Mouse (Mus musculus) embryonic facial prominence, embryonic 13.5 days (tissue): ENCODE data around the gene Gramd1b. TPM values are rescaled to one million over a fixed set of nuclear protein-coding genes. Genes with fewer than 3 reads are reported as not detected.
A peak's percentile ranks its signal among the peaks of the same experiment; 100 is the strongest.

Experiments used
- ATAC-seq: fragments of 200-750 bp; cut with Nextera tagmentation; 2 replicates; pipeline ENCODE4 v1.8.0; 2017; ENCODE audit warnings: low read depth; ENCODE audit not compliant: insufficient number of reproducible peaks, insufficient read depth, low FRiP score, low TSS enrichment
- H3K27ac ChIP-seq: fragments of 300-500 bp; sonication (generic); 2 replicates; pipeline ENCODE4 v1.5.1; 2015; ENCODE audit warnings: moderate library complexity, mild to moderate bottlenecking, inconsistent platforms
- H3K27me3 ChIP-seq: fragments of 300-500 bp; sonication (generic); 2 replicates; pipeline ENCODE4 v1.6.1; 2015; ENCODE audit warnings: mild to moderate bottlenecking, inconsistent platforms
- H3K36me3 ChIP-seq: fragments of 300-500 bp; sonication (generic); 2 replicates; pipeline ENCODE4 v1.6.1; 2015; ENCODE audit warnings: mild to moderate bottlenecking, inconsistent platforms
- H3K4me1 ChIP-seq: fragments of 300-500 bp; sonication (generic); 2 replicates; pipeline ENCODE4 v1.6.1; 2015; ENCODE audit warnings: inconsistent platforms
- H3K4me2 ChIP-seq: fragments of 300-500 bp; sonication (generic); 2 replicates; pipeline ENCODE4 v1.6.1; 2015; ENCODE audit warnings: moderate library complexity, mild to moderate bottlenecking, inconsistent platforms
- H3K4me3 ChIP-seq: fragments of 300-500 bp; sonication (generic); 2 replicates; pipeline ENCODE4 v1.5.1; 2015; ENCODE audit warnings: mild to moderate bottlenecking, inconsistent platforms
- H3K9ac ChIP-seq: fragments of 300-500 bp; sonication (generic); 2 replicates; pipeline ENCODE4 v1.6.1; 2015; ENCODE audit warnings: mild to moderate bottlenecking, inconsistent platforms
- H3K9me3 ChIP-seq: fragments of 300-500 bp; sonication (generic); 2 replicates; pipeline ENCODE4 v1.6.1; 2016; ENCODE audit warnings: inconsistent platforms
- WGBS: fragments of 180-500 bp; shearing (Covaris S2); methylation state at CpG from one replicate; pipeline ENCODE4 v1.1.7; 2015; ENCODE audit warnings: mixed read lengths; 5-methylcytosine and 5-hydroxymethylcytosine counted together
- polyA plus RNA-seq: library from polyadenylated mRNA; unstranded; fragments of >200 nt; fragmentation: Nextera tagmentation; extraction: Ambion mirVana; gene quantifications from 2 replicates; pipeline ENCODE4 v1.2.1, GENCODE M21; 2015

The Gramd1b gene
- polyA plus RNA-seq, 1 experiment from 2014 or later = 9.0 TPM

- Histone ChIP-seq H3K9ac (no peak overlapping the region), H3K27me3 (no peaks in the 10 kb centered on the region), H3K36me3 (no peaks in the 10 kb centered on the region), H3K4me1 (peaks cover 6% of the 10 kb centered on the region; the same call in 1 of the 2 replicates), H3K4me3 (no peak overlapping the region), H3K4me2 (no peak overlapping the region), H3K9me3 (no peaks in the 10 kb centered on the region), H3K27ac (no peak overlapping the region)
- 54% methylated on average over 5 of the region's 5 CpGs for WGBS
- no peak for ATAC-seq
Observed at GRCm38 (mm10) chr9:40547876-40548275, 16.7 kb upstream of the Gramd1b start.

GRCm38 (mm10) chr9:40545193-40545592, 14.0 kb upstream of the Gramd1b start:
- WGBS = 72% methylated on average over 6 of the region's 6 CpGs
- Histone ChIP-seq H3K27ac (no peak overlapping the region), H3K9me3 (no peaks in the 10 kb centered on the region), H3K36me3 (no peaks in the 10 kb centered on the region), H3K4me3 (no peak overlapping the region), H3K4me1 (peaks cover 6% of the 10 kb centered on the region; the same call in 1 of the 2 replicates), H3K4me2 (no peak overlapping the region), H3K27me3 (no peaks in the 10 kb centered on the region), H3K9ac (no peak overlapping the region)
- ATAC-seq = no peak

DNA sequence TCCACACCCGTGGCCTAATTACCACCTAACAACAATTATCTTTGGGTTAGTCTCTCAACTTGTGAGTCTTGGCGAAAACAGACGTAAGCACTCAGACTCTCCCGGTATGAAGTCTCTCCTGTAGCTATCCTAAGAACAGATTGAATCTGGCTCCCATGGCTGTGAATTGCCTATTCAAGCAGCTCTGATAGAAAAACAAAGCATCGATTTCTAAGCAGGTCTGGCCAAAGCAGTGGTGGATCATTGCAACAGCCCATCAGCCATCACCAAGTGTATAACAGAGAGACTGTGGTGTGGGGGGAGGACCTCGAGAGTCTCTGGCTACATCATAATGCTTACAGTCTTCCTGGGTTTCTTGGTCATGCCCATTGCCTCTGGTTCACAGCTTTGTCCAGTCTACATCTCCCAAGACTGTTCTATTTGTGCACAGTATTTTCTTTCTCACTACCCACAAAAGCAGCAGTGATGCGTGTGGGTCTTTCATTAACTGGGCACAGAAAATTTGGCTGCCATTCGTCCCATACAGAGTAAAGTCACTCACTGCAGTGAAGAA, 8.5 kb upstream of the Gramd1b start:
- H3K4me3 ChIP-seq = no peak overlapping the region
- H3K27me3 ChIP-seq = no peaks in the 10 kb centered on the region
- H3K27ac ChIP-seq = no peak overlapping the region
- WGBS = 73% methylated on average over 8 of the region's 8 CpGs
- ATAC-seq = no peak
- H3K4me2 ChIP-seq = no peak overlapping the region
- H3K9me3 ChIP-seq = no peaks in the 10 kb centered on the region
- no peak overlapping the region for H3K9ac ChIP-seq
- H3K4me1 ChIP-seq = no peaks in the 10 kb centered on the region
- no peaks in the 10 kb centered on the region for H3K36me3 ChIP-seq

DNA sequence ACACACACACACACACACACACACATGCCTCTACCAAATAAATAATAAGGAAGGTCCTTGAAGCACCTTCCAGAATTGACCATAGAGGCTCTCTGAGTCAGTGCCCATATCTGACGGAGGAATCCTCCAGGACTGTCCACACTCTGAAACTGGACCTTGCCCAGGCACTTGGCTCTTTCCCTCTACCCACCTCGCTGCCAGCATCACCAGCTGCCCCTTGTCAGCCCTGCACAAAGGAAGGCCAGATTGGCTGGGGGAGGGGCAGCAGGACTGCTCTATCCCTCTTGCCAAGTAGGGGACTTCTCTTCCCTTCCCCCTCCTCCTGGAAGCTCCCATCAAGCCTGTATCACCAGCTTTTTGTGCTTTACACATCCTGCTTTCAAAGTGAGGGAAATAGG, 6.5 kb upstream of the Gramd1b start:
- Histone ChIP-seq H3K27me3 (no peaks in the 10 kb centered on the region), H3K27ac (no peak overlapping the region), H3K9me3 (no peaks in the 10 kb centered on the region), H3K9ac (no peak overlapping the region), H3K36me3 (no peaks in the 10 kb centered on the region), H3K4me3 (no peak overlapping the region), H3K4me1 (no peaks in the 10 kb centered on the region), H3K4me2 (no peak overlapping the region)
- WGBS = 34% methylated on average over 2 of the region's 2 CpGs
- ATAC-seq = no peak

DNA sequence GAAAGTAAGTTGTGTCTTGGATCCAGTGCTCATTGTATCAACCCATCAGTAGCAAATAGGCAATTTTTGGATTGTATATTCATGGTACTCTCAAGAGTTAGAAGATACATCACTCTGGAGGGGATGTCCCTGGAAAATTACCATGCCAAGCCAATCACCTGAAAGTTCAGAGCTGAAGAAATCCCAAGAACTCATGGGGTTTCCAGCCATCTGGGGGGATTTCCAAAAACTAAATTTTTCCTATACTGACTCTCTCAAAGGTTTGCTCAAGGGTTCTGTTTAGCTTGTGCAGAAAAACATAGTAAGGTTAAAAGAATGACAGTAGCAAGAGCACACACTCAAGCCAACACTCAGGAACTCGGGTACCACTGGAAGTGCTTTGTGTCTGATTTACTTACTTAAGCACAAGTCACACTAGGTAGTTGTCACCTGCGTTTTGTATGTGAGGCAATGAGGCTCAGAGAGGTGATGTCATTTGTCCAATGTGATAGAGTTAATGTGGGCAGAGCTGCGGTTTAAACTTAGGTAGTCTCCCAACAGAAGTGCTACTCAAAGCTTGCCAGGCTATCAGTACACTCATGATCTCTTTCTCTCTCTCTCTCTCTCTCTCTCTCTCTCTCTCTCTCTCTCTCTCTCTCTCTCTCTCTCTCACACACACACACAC, 6.0 kb upstream of the Gramd1b start:
- Histone ChIP-seq H3K4me3 (no peak overlapping the region), H3K4me1 (no peaks in the 10 kb centered on the region), H3K27ac (no peak overlapping the region), H3K9me3 (no peaks in the 10 kb centered on the region), H3K27me3 (0 out of 2 replicates have a peak, but pooled peaks cover 4% of the 10 kb centered on the region), H3K4me2 (no peak overlapping the region), H3K9ac (no peak overlapping the region), H3K36me3 (no peaks in the 10 kb centered on the region)
- 86% methylated on average over 3 of the region's 3 CpGs for WGBS
- ATAC-seq = no peak

DNA sequence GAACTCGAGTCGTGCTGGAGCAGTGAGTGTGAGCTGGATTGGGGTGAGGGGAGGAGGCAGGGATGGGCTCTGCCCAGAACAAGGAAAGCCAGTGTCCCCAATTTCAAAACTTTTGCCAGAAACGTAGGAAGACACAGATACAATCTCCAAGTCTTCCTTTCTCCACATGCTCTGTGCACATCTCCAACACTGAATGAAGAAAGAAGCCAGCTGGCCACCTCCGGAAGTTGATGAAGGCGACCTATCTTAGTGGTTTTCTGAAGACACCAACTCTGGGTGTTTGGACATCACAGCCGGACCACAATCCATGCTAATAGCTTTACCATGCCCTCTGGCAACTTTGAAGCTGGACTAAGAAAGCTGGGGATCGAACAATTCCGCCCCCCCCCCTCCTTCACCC, 647 bp downstream of the Gramd1b start:
- WGBS = 56% methylated on average over 8 of the region's 8 CpGs
- Histone ChIP-seq H3K4me1 (peaks cover 25% of the 10 kb centered on the region), H3K27ac (no peak overlapping the region), H3K36me3 (no peaks in the 10 kb centered on the region), H3K9me3 (no peaks in the 10 kb centered on the region), H3K9ac (peak overlapping the region; percentile 73), H3K4me2 (peak overlapping the region; percentile 86), H3K4me3 (peak overlapping the region; percentile 55), H3K27me3 (peaks cover 28% of the 10 kb centered on the region)
- no peak for ATAC-seq

GRCm38 (mm10) chr9:40528733-40529132, 2.5 kb downstream of the Gramd1b start:
- peaks cover 25% of the 10 kb centered on the region for H3K4me1 ChIP-seq
- no peaks in the 10 kb centered on the region for H3K36me3 ChIP-seq
- H3K4me3 ChIP-seq = no peak overlapping the region
- no peaks in the 10 kb centered on the region for H3K9me3 ChIP-seq
- peaks cover 28% of the 10 kb centered on the region for H3K27me3 ChIP-seq
- no peak overlapping the region for H3K27ac ChIP-seq
- no peak for ATAC-seq
- H3K4me2 ChIP-seq = no peak overlapping the region
- H3K9ac ChIP-seq = no peak overlapping the region
- WGBS = 59% methylated on average over 4 of the region's 4 CpGs

- WGBS = 63% methylated on average over 3 of the region's 3 CpGs
- Histone ChIP-seq H3K27me3 (peaks cover 21% of the 10 kb centered on the region), H3K4me2 (no peak overlapping the region), H3K4me1 (peaks cover 25% of the 10 kb centered on the region), H3K4me3 (no peak overlapping the region), H3K9ac (no peak overlapping the region), H3K27ac (no peak overlapping the region), H3K9me3 (no peaks in the 10 kb centered on the region), H3K36me3 (no peaks in the 10 kb centered on the region)
- ATAC-seq = no peak
Observed at GRCm38 (mm10) chr9:40526928-40527327, 4.3 kb downstream of the Gramd1b start.

- 0 out of 2 replicates have a peak, but pooled peaks cover 3% of the 10 kb centered on the region for H3K27me3 ChIP-seq
- no peak overlapping the region for H3K4me3 ChIP-seq
- H3K27ac ChIP-seq = no peak overlapping the region
- H3K4me1 ChIP-seq = no peaks in the 10 kb centered on the region
- ATAC-seq = no peak
- WGBS = 75% methylated on average over 7 of the region's 7 CpGs
- no peaks in the 10 kb centered on the region for H3K36me3 ChIP-seq
- no peak overlapping the region for H3K9ac ChIP-seq
- no peaks in the 10 kb centered on the region for H3K9me3 ChIP-seq
- H3K4me2 ChIP-seq = no peak overlapping the region
Observed at GRCm38 (mm10) chr9:40522156-40522555, 9.0 kb downstream of the Gramd1b start.

GRCm38 (mm10) chr9:40521097-40521496, 10.1 kb downstream of the Gramd1b start:
- no peak overlapping the region for H3K27ac ChIP-seq
- ATAC-seq = no peak
- no peaks in the 10 kb centered on the region for H3K4me1 ChIP-seq
- no peak overlapping the region for H3K9ac ChIP-seq
- H3K36me3 ChIP-seq = no peaks in the 10 kb centered on the region
- H3K9me3 ChIP-seq = no peaks in the 10 kb centered on the region
- H3K4me3 ChIP-seq = no peak overlapping the region
- no peaks in the 10 kb centered on the region for H3K27me3 ChIP-seq
- WGBS = 69% methylated on average over 6 of the region's 6 CpGs
- no peak overlapping the region for H3K4me2 ChIP-seq

GRCm38 (mm10) chr9:40519294-40519693, 11.9 kb downstream of the Gramd1b start:
- no peak overlapping the region for H3K27ac ChIP-seq
- no peak overlapping the region for H3K4me3 ChIP-seq
- no peak for ATAC-seq
- no peak overlapping the region for H3K9ac ChIP-seq
- no peaks in the 10 kb centered on the region for H3K36me3 ChIP-seq
- no peaks in the 10 kb centered on the region for H3K27me3 ChIP-seq
- H3K4me1 ChIP-seq = no peaks in the 10 kb centered on the region
- no peak overlapping the region for H3K4me2 ChIP-seq
- no peaks in the 10 kb centered on the region for H3K9me3 ChIP-seq
- WGBS = 88% methylated on average over 3 of the region's 3 CpGs

GRCm38 (mm10) chr9:40511970-40512369, 19.2 kb downstream of the Gramd1b start:
- ATAC-seq = no peak
- Histone ChIP-seq H3K27me3 (no peaks in the 10 kb centered on the region), H3K9ac (no peak overlapping the region), H3K36me3 (no peaks in the 10 kb centered on the region), H3K4me1 (no peaks in the 10 kb centered on the region), H3K9me3 (no peaks in the 10 kb centered on the region), H3K4me3 (no peak overlapping the region), H3K4me2 (no peak overlapping the region), H3K27ac (no peak overlapping the region)
- WGBS = 85% methylated on average over 2 of the region's 2 CpGs
